Mouse (Mus musculus) lung, embryonic 15.5 days (tissue): ENCODE results near the gene Nudt3. TPM values are rescaled to one million over a fixed set of nuclear protein-coding genes. Genes with fewer than 3 reads are reported as not detected.

Source experiments
- ATAC-seq: fragments of 200-750 bp; cut with Nextera tagmentation; 2 replicates; pipeline ENCODE4 v1.8.0; 2017; ENCODE audit warnings: moderate number of reproducible peaks, borderline replicate concordance; ENCODE audit not compliant: low FRiP score, low TSS enrichment; ENCODE audit errors: extremely low read depth
- H3K27ac ChIP-seq: fragments of 300-500 bp; sonication (generic); 2 replicates; pipeline ENCODE4 v1.5.1; 2015; ENCODE audit warnings: moderate library complexity, mild to moderate bottlenecking, inconsistent platforms
- H3K27me3 ChIP-seq: fragments of 300-500 bp; sonication (generic); 2 replicates; pipeline ENCODE4 v1.6.1; 2015; ENCODE audit warnings: inconsistent platforms
- H3K36me3 ChIP-seq: fragments of 300-500 bp; sonication (generic); 2 replicates; pipeline ENCODE4 v1.6.1; 2015; ENCODE audit warnings: inconsistent platforms
- H3K4me1 ChIP-seq: fragments of 300-500 bp; sonication (generic); 2 replicates; pipeline ENCODE4 v1.6.1; 2015; ENCODE audit warnings: inconsistent platforms
- H3K4me2 ChIP-seq: fragments of 300-500 bp; sonication (generic); 2 replicates; pipeline ENCODE4 v1.6.1; 2015; ENCODE audit warnings: inconsistent platforms, mild to moderate bottlenecking, moderate library complexity
- H3K4me3 ChIP-seq: fragments of 300-500 bp; sonication (generic); 2 replicates; pipeline ENCODE4 v1.5.1; 2015; ENCODE audit warnings: mild to moderate bottlenecking, inconsistent platforms
- H3K9ac ChIP-seq: fragments of 300-500 bp; sonication (generic); 2 replicates; pipeline ENCODE4 v1.6.1; 2015; ENCODE audit warnings: inconsistent platforms
- H3K9me3 ChIP-seq: fragments of 300-500 bp; sonication (generic); 2 replicates; pipeline ENCODE4 v1.6.1; 2016; ENCODE audit warnings: inconsistent platforms
- WGBS: fragments of 180-500 bp; shearing (Covaris S2); methylation state at CpG from one replicate; pipeline ENCODE4 v1.1.7; 2015; 5-methylcytosine and 5-hydroxymethylcytosine counted together
- polyA plus RNA-seq: library from polyadenylated mRNA; unstranded; fragments of >200 nt; fragmentation: Nextera tagmentation; extraction: Ambion mirVana; gene quantifications from 2 replicates; pipeline ENCODE4 v1.2.1, GENCODE M21; 2015

Gene Nudt3
- polyA plus RNA-seq, 1 experiment from 2014 or later: 95.9 TPM

DNA sequence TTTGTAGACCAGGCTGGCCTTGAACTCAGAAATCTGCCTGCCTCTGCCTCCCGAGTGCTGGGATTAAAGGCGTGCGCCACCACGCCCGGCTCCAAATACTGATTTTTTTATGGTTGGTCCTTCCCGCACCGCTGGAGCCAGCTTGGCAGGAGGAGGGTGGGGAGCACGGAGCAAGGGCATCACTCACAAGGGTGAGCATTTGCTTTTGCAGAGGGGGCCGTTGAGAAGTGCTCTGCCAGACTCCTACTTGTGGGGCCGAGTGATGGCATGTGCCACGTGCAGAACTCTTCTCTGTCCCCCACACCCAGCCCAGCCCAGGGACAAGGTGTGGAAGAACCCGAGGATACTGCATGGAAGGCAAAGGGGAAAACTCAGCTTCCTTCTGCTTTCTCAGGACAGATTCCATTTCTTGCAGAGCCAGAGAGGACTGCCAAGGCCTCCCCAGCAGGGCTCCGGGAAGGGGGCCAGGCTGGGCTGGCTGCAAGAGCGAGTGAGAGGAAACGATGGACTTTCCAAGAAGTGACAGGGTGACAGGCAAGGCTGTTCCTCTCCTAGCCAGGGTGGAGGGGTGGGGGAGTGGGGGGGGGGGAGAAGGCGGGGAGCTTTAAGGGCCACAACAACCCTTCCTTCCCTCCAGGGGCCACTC, 48.7 kb downstream of the Nudt3 start:
- H3K27me3 ChIP-seq: no peaks in the 10 kb centered on the region
- H3K4me2 ChIP-seq: no peak overlapping the region
- no peak overlapping the region for H3K4me3 ChIP-seq
- H3K36me3 ChIP-seq: peaks cover 19% of the 10 kb centered on the region
- peak overlapping the region; percentile 74 for H3K27ac ChIP-seq
- no peak overlapping the region for H3K9ac ChIP-seq
- WGBS: 76% methylated on average over 15 of the region's 16 CpGs
- peaks cover 17% of the 10 kb centered on the region for H3K4me1 ChIP-seq
- peak; percentile 87 for ATAC-seq
- no peaks in the 10 kb centered on the region for H3K9me3 ChIP-seq

DNA sequence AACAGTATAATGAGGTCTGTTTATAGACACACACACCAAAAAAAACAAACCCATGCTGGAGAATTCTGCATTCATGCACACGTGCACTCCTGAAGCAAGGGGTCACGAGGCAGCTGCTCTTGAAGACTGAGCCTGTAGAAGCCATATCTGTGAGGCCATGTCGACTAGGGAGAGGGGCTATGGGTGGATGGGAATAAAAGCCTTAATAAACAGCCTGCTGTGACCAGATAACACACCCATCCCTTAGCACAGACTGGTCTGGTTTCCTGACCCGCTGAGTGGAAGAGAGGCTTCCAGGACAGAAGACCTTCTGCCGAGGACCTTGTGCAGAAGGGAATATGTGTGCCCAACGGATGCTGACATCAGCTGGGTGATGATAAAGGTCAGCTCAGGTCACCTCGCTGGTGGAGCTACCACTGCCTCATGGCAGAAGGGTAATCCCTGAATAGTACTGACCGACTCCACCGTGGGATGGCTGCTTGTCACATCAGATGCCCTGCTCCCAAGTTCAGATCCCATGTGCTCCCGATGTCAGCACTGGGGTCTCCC, 49.4 kb downstream of the Nudt3 start:
- Histone ChIP-seq H3K27ac (no peak overlapping the region), H3K9me3 (no peaks in the 10 kb centered on the region), H3K4me3 (no peak overlapping the region), H3K9ac (no peak overlapping the region), H3K36me3 (peaks cover 11% of the 10 kb centered on the region), H3K4me2 (no peak overlapping the region), H3K4me1 (peaks cover 17% of the 10 kb centered on the region), H3K27me3 (no peaks in the 10 kb centered on the region)
- WGBS: 81% methylated on average over 10 of the region's 10 CpGs
- no peak for ATAC-seq

DNA sequence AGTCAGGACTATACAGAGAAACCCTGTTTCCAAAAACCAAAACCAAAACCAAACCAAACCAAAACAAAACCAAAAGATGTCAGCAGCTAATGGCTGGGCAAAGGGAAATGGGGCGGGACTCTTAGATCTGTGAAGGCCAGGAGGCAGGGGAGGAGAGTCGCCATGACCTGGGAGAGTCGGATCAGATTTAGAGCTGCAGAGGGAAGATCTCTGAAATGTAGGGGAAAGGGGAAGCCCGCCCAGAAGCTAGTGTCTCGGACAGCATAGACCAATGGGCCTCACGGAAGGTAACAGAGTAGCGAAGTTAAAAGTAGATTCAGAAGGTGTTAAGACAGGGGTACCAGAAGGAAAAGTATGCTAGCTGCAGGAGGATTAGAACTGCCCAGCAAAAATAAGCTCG, 52.0 kb downstream of the Nudt3 start:
- Histone ChIP-seq H3K4me1 (peaks cover 17% of the 10 kb centered on the region), H3K9ac (no peak overlapping the region), H3K4me3 (no peak overlapping the region), H3K27me3 (no peaks in the 10 kb centered on the region), H3K36me3 (peaks cover 5% of the 10 kb centered on the region; the same call in 1 of the 2 replicates), H3K27ac (no peak overlapping the region), H3K9me3 (no peaks in the 10 kb centered on the region), H3K4me2 (no peak overlapping the region)
- ATAC-seq: no peak
- 74% methylated on average over 8 of the region's 8 CpGs for WGBS

DNA sequence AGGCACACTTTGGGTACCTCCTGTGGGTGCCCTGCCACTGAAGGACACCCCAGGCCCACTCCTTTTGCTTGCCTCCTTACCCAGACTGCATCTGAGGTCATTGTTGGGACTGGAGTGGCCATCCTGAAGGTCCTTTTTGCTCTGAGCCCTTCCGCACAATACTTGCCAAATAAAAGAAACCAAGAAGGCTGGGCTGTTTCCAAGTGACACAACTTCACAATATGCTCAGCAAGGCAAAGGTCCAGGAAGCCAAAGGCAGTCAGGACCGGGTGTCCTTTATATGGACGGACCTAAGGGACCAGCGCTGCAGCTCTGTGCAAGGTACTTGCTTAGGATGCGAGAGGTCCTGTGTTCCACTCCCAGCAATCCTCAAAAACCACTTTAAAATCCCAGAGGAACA, 55.1 kb downstream of the Nudt3 start:
- Histone ChIP-seq H3K27me3 (no peaks in the 10 kb centered on the region), H3K9ac (no peak overlapping the region), H3K36me3 (no peaks in the 10 kb centered on the region), H3K4me1 (peaks cover 24% of the 10 kb centered on the region), H3K4me3 (no peak overlapping the region), H3K4me2 (no peak overlapping the region), H3K9me3 (no peaks in the 10 kb centered on the region), H3K27ac (no peak overlapping the region)
- WGBS: 84% methylated on average over 5 of the region's 5 CpGs
- no peak for ATAC-seq

DNA sequence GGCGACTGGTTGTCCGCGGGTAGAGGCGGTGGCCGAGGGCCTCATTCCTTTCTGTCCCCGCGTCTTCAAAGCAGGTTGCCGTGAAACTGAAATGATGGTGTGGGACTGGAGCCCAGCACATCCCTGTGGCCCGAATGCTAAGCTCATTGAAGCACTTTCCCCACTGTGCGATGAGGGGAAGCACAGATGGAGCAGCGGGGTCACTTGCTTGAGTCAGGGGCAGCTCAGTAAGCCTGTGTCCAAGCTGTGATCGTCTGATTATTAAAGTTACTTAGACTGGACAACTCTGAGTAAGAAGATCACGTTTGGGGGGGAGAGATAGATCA, 57.4 kb downstream of the Nudt3 start:
- H3K4me2 ChIP-seq: peak overlapping the region; percentile 97
- ATAC-seq: no peak
- H3K4me1 ChIP-seq: peaks cover 33% of the 10 kb centered on the region
- H3K36me3 ChIP-seq: peaks cover 9% of the 10 kb centered on the region; the same call in 1 of the 2 replicates
- no peak overlapping the region for H3K27ac ChIP-seq
- H3K4me3 ChIP-seq: peak overlapping the region; percentile 74
- no peaks in the 10 kb centered on the region for H3K9me3 ChIP-seq
- 0% methylated on average over 13 of the region's 13 CpGs for WGBS
- peak overlapping the region; percentile 72 for H3K9ac ChIP-seq
- H3K27me3 ChIP-seq: no peaks in the 10 kb centered on the region

DNA sequence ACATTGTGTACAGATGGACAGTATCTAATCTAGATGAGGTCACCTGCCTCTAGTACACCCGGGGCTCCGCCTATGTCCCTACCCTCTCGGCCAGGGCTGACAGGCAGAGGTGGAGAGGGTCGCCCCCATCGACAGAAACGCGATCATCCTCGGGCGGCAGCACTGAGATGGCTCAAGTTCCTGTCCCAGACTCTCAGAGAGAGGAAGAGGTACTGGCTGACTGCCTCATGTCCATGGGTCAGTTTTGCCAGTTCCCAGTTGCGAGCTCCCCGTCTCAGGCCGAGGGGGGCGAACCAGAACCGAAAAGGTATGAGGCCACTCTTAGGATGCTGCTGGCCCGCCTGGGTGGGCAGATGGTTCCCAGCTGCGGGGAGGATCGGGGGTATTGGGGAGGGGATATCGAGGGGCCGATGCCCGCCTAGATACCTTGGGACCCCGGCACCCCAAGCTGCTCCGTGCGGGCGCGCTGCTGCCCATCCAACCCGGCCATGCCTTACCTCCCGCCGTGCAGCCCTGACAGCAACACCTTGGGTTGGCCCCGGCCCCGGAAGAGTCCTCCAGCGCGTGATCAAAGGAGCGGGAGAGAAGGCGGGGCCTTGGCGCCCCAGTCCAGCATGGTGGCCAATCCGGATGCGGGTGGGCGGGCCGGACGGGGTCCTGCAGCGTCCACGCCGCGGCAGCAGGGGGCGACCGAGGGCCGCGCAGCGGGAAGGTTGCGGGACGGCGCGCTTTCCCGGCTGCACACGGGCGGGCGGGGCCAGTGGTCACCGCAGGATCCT, 57.9 kb downstream of the Nudt3 start, which contains the start of gene AI413582:
TSS of gene AI413582 (minus strand) at position 594 of the 779 bp plus-strand sequence.
- peak; percentile 95 for ATAC-seq
- peaks cover 33% of the 10 kb centered on the region for H3K4me1 ChIP-seq
- peak within 1 kb of the TSS; percentile 97 for H3K4me2 ChIP-seq
- no peaks in the 10 kb centered on the region for H3K27me3 ChIP-seq
- peak within 1 kb of the TSS; percentile 72 for H3K9ac ChIP-seq
- H3K9me3 ChIP-seq: no peaks in the 10 kb centered on the region
- H3K36me3 ChIP-seq: peaks cover 9% of the 10 kb centered on the region; the same call in 1 of the 2 replicates
- peak within 1 kb of the TSS; percentile 74 for H3K4me3 ChIP-seq
- WGBS: under 1% methylated on average over 58 of the region's 58 CpGs
- H3K27ac ChIP-seq: peak within 1 kb of the TSS; percentile 41; the same call in 1 of the 2 replicates

DNA sequence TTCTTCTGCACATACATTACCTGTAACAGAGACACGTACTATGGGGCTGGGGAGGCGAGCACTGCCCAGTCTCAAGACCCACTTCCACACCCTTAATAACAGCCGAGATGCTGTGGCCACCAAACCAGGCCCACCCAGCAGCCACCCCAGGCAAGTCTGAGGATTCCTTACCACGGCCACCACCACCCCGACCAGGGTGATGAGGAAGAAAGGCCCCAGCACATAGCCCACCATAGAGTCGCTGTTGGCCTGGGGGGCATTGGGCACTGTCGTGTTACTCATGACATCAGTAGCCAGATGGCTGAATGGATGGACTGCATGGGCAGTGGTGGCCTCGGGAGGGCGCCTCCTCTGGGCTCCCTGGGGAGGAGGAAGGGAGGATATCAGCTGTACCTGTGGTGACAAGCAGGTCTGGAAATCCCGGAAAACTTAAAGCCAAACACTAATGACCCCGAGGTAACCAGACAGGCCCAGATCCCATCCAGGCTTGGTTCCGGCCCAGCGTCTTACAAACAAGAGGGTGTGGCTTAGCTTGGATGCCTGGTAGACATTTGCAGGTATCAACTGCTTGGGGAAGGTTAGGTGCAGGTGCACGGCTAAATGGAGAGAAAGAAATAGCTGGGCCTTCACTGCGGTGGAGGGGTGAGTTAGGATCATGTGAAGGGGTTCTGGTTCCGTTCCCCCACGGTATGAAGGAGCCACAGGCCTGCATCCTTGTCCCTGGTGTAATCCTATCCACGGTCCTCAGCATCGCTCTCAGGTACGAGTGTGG, 58.7 kb downstream of the Nudt3 start:
- H3K4me2 ChIP-seq: peak overlapping the region; percentile 97
- H3K9ac ChIP-seq: peak overlapping the region; percentile 71
- peaks cover 35% of the 10 kb centered on the region for H3K4me1 ChIP-seq
- H3K4me3 ChIP-seq: peak overlapping the region; percentile 74
- no peak overlapping the region for H3K27ac ChIP-seq
- peaks cover 9% of the 10 kb centered on the region; the same call in 1 of the 2 replicates for H3K36me3 ChIP-seq
- 12% methylated on average over 20 of the region's 20 CpGs for WGBS
- ATAC-seq: no peak
- H3K27me3 ChIP-seq: no peaks in the 10 kb centered on the region
- H3K9me3 ChIP-seq: no peaks in the 10 kb centered on the region

DNA sequence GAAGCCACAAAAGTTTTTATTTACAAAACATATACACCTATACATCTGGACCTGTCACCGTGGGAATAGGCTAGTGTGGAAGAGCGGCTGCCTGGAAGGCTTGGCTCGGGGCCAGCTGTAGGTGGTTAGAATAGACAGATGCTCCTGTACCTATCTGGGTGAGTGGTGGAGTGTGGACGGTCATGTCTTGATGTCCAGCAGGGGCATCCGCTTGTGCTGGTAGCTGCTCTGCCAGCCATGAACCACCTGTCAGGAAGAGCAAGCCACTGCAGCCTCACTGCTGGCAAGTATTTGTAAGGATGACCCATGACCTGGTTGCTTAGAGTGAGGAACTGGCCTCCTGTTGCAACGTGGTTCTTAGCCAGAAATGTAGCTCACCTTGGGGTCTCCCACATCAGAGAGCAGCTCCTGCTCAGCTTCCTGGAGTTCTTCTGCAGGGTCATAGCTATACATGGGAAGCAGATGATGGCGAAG, 59.5 kb downstream of the Nudt3 start:
- H3K4me2 ChIP-seq: no peak overlapping the region
- no peak overlapping the region for H3K4me3 ChIP-seq
- no peak overlapping the region for H3K27ac ChIP-seq
- no peak for ATAC-seq
- H3K4me1 ChIP-seq: peaks cover 42% of the 10 kb centered on the region
- 57% methylated on average over 7 of the region's 7 CpGs for WGBS
- no peak overlapping the region for H3K9ac ChIP-seq
- peaks cover 9% of the 10 kb centered on the region; the same call in 1 of the 2 replicates for H3K36me3 ChIP-seq
- H3K27me3 ChIP-seq: no peaks in the 10 kb centered on the region
- H3K9me3 ChIP-seq: no peaks in the 10 kb centered on the region

DNA sequence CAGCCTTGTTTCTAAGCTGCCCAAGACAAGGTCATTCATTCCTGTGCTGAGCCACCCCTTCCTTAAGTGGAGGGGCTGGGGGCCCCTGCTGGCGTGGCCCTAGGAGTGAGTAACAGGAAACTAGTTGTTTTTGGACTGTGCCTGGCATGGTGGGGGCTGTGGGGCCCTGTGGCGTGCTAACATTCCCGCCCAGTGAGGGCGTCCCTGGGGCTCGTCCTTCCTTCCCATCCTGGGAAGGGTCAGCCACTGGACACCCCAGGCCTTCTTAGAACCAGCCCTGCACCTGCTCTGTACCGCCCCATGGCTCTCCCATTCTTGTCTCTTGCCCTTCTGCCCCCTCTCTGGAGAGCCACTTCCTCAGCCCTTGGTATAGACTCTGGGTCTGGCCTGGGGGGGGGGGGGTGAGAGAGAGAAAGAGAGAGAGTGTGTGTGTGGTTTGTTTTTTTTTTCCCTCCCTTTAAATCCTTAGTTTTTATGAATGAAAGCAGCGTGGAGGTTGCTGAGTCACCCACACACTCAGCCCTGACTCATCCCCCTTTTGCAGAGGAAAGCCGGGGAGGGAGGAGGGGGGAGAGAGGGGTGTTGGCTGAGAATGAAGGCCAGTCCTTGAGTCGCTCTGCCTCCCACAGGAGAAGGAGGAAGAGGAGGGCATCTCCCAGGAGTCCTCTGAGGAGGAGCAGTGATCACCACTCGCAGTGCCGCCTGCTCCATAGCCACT, 61.3 kb downstream of the Nudt3 start:
- Histone ChIP-seq H3K9ac (no peak overlapping the region), H3K27ac (no peak overlapping the region), H3K4me2 (no peak overlapping the region), H3K27me3 (no peaks in the 10 kb centered on the region), H3K9me3 (no peaks in the 10 kb centered on the region), H3K4me1 (peaks cover 56% of the 10 kb centered on the region), H3K4me3 (no peak overlapping the region), H3K36me3 (peaks cover 9% of the 10 kb centered on the region; the same call in 1 of the 2 replicates)
- no peak for ATAC-seq
- 62% methylated on average over 10 of the region's 11 CpGs for WGBS

DNA sequence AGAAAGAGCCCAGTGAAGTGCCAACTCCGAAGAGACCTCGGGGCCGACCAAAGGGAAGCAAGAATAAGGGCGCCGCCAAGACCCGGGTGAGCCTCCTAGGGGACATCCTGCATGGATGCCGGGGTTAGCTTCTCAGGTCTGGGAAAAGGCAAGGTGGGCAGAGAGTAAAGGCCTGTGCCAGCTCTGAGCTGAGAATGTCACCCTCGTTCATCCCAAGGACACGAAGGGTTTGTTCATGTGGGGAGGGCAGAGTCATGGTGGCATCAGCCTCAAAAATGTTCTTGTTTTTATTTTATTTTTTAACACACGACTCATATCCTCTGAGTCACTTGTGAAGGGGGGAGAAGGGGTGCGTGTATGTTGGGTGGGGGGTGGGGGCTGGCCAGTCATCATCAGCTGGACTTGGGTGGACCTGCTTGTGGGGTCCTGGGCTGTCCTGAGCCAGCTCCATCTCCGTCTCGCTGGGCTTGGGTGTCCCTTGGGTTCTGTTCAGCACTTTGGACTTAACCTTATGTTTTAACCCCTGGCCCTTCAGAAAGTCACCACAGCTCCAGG, 62.3 kb downstream of the Nudt3 start:
- no peak overlapping the region for H3K4me2 ChIP-seq
- no peaks in the 10 kb centered on the region for H3K9me3 ChIP-seq
- H3K27me3 ChIP-seq: no peaks in the 10 kb centered on the region
- H3K36me3 ChIP-seq: peaks cover 9% of the 10 kb centered on the region; the same call in 1 of the 2 replicates
- peaks cover 50% of the 10 kb centered on the region for H3K4me1 ChIP-seq
- 78% methylated on average over 13 of the region's 13 CpGs for whole genome bisulfite sequencing
- no peak overlapping the region for H3K27ac ChIP-seq
- H3K9ac ChIP-seq: no peak overlapping the region
- ATAC-seq: no peak
- H3K4me3 ChIP-seq: no peak overlapping the region

DNA sequence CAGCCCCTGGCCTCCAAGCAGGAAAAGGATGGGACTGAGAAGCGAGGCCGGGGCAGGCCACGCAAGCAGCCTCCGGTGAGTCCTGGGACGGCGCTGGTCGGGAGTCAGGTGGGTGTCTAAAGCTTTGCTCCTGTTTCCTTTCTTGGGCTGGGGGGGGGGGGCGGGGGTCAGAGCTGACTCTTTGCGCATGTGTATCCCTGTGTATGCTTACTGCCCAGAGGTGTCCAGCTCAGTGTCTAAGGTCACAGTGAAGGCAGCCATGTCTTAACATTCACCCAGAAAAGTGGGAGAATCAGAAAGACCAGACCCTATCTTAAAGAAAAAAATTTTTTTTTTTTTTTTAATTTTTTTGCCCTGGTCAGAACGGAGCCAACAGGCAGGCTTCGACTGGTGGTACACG, 63.7 kb downstream of the Nudt3 start:
- Histone ChIP-seq H3K4me1 (peaks cover 55% of the 10 kb centered on the region), H3K36me3 (peaks cover 9% of the 10 kb centered on the region; the same call in 1 of the 2 replicates), H3K4me2 (peak overlapping the region; percentile 91; the same call in 1 of the 2 replicates), H3K4me3 (no peak overlapping the region), H3K9ac (no peak overlapping the region), H3K9me3 (no peaks in the 10 kb centered on the region), H3K27ac (no peak overlapping the region), H3K27me3 (no peaks in the 10 kb centered on the region)
- no peak for ATAC-seq
- WGBS: 60% methylated on average over 11 of the region's 12 CpGs
